Mouse (Mus musculus) C2C12 (cell line): Measurements from ENCODE around the gene Nlgn1. TPM values are rescaled to one million over a fixed set of nuclear protein-coding genes. Genes with fewer than 3 reads are reported as not detected.

ENCODE experiments used
- H3K27me3 ChIP-seq: one replicate; pipeline ENCODE4 v1.6.1; 2011; ENCODE audit not compliant: control insufficient read depth, insufficient read depth, insufficient read length
- H3K36me3 ChIP-seq: one replicate; pipeline ENCODE4 v1.6.1; 2011; ENCODE audit not compliant: control insufficient read depth, insufficient read depth
- H3K4me3 ChIP-seq: one replicate; pipeline ENCODE4 v1.5.1; 2011; ENCODE audit warnings: mild to moderate bottlenecking, control low read depth; ENCODE audit not compliant: poor library complexity, insufficient read depth, severe bottlenecking
- H3K79me2 ChIP-seq: one replicate; pipeline ENCODE4 v1.6.1; 2011; ENCODE audit not compliant: control insufficient read depth, insufficient read depth
- H3K79me3 ChIP-seq: one replicate; pipeline ENCODE4 v1.6.1; 2011; ENCODE audit warnings: low read depth, control low read depth
- H3ac ChIP-seq: one replicate; pipeline ENCODE3; 2011; ENCODE audit warnings: low read depth; ENCODE audit not compliant: control insufficient read depth, insufficient read length
- CEBPB ChIP-seq: IDR thresholded peaks from one replicate; pipeline ENCODE4 v1.6.1; 2011; ENCODE audit warnings: low read depth, mild to moderate bottlenecking, control low read depth, moderate library complexity
- CTCF ChIP-seq: IDR thresholded peaks from one replicate; pipeline ENCODE4 v1.5.1; 2011; ENCODE audit not compliant: control insufficient read depth, insufficient read depth, insufficient read length
- FOSL1 ChIP-seq: IDR thresholded peaks from one replicate; pipeline ENCODE4 v1.8.0; 2011; ENCODE audit warnings: mild to moderate bottlenecking, low read length; ENCODE audit not compliant: poor library complexity, insufficient read depth, severe bottlenecking
- MAX ChIP-seq: IDR thresholded peaks from one replicate; pipeline ENCODE4 v1.6.1; 2011; ENCODE audit warnings: mild to moderate bottlenecking, control low read depth
- MYOD1 ChIP-seq: IDR thresholded peaks from one replicate; pipeline ENCODE4 v1.6.1; 2011; ENCODE audit warnings: low read depth; ENCODE audit not compliant: control insufficient read depth, insufficient read length
- MYOG ChIP-seq: IDR thresholded peaks from one replicate; pipeline ENCODE4 v1.6.1; 2011; ENCODE audit not compliant: control insufficient read depth, insufficient read length; ENCODE audit errors: extremely low read depth
- USF1 ChIP-seq: IDR thresholded peaks from one replicate; pipeline ENCODE4 v1.6.1; 2011; ENCODE audit warnings: low read depth, mild to moderate bottlenecking, control low read depth, moderate library complexity
- polyA plus RNA-seq: library from polyadenylated mRNA; unstranded; fragments of >200 nt; fragmentation: generic; extraction: Trizol; gene quantifications from one replicate; pipeline ENCODE4 v1.2.1, GENCODE M21; 2012; ENCODE audit warnings: missing spikeins

Nlgn1 gene
- polyA plus RNA-seq, 1 experiment, result not detected

DNA sequence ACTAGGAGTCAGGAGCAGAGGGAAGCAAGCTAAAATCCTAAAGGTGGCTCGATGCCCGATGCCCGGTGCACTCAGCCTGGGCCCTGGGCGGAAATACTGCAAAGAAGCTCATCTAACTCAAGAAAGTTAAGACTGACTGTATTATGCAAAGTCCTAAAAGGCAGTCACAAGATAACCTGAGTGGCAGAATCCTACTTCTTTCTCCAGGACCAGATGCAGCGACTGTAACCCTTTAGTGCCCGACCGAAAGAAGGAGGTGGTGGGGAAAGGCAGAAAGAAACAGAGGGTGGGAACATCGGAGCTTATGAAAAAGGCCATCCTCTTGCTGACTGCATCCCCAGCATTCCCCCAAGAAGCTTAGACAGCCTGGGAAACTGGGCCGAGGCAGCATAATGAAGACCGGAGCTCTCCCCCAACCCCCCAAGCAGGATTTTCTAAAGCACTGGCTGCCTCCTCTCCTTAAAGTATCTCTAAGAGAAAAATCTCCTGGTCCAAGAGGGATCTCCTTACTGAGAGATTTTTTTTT lies 179.7 kb downstream of the Nlgn1 start:
- H3K79me2 ChIP-seq, result no peaks in the 10 kb centered on the region
- TF ChIP-seq MAX, result no peak
- no peak for TF ChIP-seq CTCF
- TF ChIP-seq MYOG, result no peak
- no peak for TF ChIP-seq MYOD1
- no peak for TF ChIP-seq FOSL1
- TF ChIP-seq USF1, result no peak
- no peak for TF ChIP-seq CEBPB
- H3ac ChIP-seq, result no peak overlapping the region
- no peaks in the 10 kb centered on the region for H3K27me3 ChIP-seq
- H3K4me3 ChIP-seq, result no peak overlapping the region
- no peaks in the 10 kb centered on the region for H3K36me3 ChIP-seq
- H3K79me3 ChIP-seq, result no peaks in the 10 kb centered on the region

DNA sequence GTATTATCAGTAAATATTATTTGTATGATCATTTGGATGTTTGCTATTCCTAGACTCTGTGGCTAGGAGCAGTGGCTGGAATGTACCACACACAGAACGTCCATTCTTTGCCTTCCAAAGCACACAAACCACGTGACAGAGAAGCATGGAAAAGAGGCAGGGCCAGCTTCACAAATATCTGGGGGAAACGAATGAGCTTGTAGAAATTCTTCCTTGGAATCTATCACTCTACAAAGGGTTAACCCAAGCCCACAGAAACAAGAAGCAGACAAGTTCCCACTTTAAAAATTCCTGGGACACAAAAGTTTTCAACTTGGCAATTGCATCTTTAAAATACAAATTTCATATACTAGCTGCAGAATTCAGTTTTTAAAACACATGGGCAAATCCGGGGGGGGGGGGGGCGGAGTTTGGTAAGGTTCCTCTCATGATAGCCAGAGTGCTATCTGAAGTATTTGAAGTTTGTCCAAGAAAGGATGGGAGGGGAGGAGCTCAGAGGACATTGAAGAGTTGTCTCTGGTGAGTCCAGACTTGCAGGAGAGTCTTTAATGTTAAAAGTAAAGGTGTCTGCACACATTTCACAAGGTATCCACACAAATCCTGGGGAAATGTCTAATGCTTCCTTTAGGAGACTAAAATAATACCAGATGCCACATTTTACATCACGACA lies 180.8 kb downstream of the Nlgn1 start:
- Histone ChIP-seq H3K79me3 (no peaks in the 10 kb centered on the region), H3K36me3 (no peaks in the 10 kb centered on the region), H3K79me2 (no peaks in the 10 kb centered on the region), H3K4me3 (no peak overlapping the region), H3ac (no peak overlapping the region), H3K27me3 (no peaks in the 10 kb centered on the region)
- TF ChIP-seq FOSL1 (no peak), MAX (no peak), CEBPB (no peak), MYOG (no peak), MYOD1 (no peak), CTCF (no peak), USF1 (no peak)

DNA sequence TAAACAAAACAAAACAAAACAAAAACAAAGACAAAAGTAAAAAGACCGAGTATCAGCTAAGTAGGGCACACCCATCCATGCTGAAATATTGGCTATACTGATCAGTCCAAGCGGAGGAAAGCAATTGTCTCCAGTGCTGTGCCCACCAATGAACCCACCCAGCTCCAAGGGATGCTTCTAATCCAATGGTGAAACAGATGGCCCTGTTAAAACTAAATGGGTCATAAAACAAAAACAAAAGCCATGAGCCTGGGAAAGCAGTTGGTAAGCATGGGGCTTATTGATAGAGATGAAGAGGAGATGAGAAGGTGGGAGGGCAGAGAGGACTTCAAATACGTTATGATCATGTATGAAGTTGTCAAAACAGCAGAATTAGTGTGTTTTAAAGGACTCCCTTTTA lies 186.1 kb downstream of the Nlgn1 start:
- TF ChIP-seq MYOD1 (no peak), FOSL1 (no peak), CTCF (no peak)
- no peaks in the 10 kb centered on the region for H3K27me3 ChIP-seq
- H3K79me2 ChIP-seq, result no peaks in the 10 kb centered on the region
- no peaks in the 10 kb centered on the region for H3K36me3 ChIP-seq
- no peaks in the 10 kb centered on the region for H3K79me3 ChIP-seq
- no peak overlapping the region for H3ac ChIP-seq
- H3K4me3 ChIP-seq, result no peak overlapping the region

DNA sequence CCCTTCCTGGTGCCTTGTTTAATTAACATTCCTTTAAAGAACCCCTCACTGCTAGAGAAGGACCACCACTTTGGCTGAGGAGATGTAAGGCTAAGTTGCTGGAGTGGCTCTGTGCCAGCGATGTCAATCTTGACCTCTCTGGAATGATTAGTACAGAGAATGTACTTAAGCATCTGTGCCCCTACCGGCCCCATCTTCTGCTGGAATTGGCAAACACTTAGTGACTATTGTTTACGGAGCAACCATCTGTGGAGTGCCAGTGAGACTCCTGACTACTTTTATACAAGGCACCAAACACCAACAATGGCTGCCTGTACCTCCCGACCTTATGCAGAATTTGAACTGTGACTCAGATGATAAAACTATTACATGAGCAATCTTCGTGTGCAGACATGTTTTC lies 186.8 kb downstream of the Nlgn1 start:
- TF ChIP-seq MAX (no peak), FOSL1 (no peak), MYOG (no peak), USF1 (no peak), CTCF (no peak), CEBPB (no peak), MYOD1 (no peak)
- no peaks in the 10 kb centered on the region for H3K36me3 ChIP-seq
- no peaks in the 10 kb centered on the region for H3K79me2 ChIP-seq
- no peaks in the 10 kb centered on the region for H3K27me3 ChIP-seq
- no peak overlapping the region for H3ac ChIP-seq
- H3K79me3 ChIP-seq, result no peaks in the 10 kb centered on the region
- H3K4me3 ChIP-seq, result no peak overlapping the region

GRCm38 (mm10) chr3:26141590-26141989 lies 190.7 kb downstream of the Nlgn1 start:
- Histone ChIP-seq H3K27me3 (no peaks in the 10 kb centered on the region), H3K36me3 (no peaks in the 10 kb centered on the region), H3K79me3 (no peaks in the 10 kb centered on the region), H3ac (no peak overlapping the region), H3K4me3 (no peak overlapping the region), H3K79me2 (no peaks in the 10 kb centered on the region)
- TF ChIP-seq CEBPB, result no peak
- TF ChIP-seq MYOD1, result no peak
- TF ChIP-seq CTCF, result no peak
- TF ChIP-seq MAX, result no peak
- no peak for TF ChIP-seq MYOG
- TF ChIP-seq FOSL1, result no peak
- no peak for TF ChIP-seq USF1
